In genomic region chr11:103810631-103811030, GRCm38 (mm10) we compare ENCODE assay signal across 9 mouse cellular contexts. TPM values are rescaled to one million over a fixed set of nuclear protein-coding genes. Genes with fewer than 3 reads are reported as not detected.
DNase-seq lines count a peak whose midpoint lies in the region; ATAC-seq lines count a peak whose summit lies in the region.
"Had no signal": no experiment of that assay in that cellular context is flagged by ENCODE, and none has a peak within 500 bp of the region (broad histone marks: within the 10 kb centered on the region; RNA-seq: fewer than 3 reads in every experiment).

No protein-coding gene starts in this region.

- peak overlapping the region; percentile 65 for H3K4me3 ChIP-seq in heart, embryonic 13.5 days
- H3K4me3 ChIP-seq in embryonic facial prominence, embryonic 10.5 days, result peak overlapping the region; percentile 68
- H3K4me3 ChIP-seq in hindbrain, embryonic 14.5 days (replicated peaks; ENCODE audit: low read length), result peak overlapping the region; percentile 57
- peak overlapping the region; percentile 51 for H3K4me3 ChIP-seq in midbrain, embryonic 12.5 days

- H3K27ac ChIP-seq in heart, embryonic 13.5 days (replicated peaks), result no peak overlapping the region
- H3K27ac ChIP-seq in embryonic facial prominence, embryonic 10.5 days (replicated peaks), result no peak overlapping the region
- peak overlapping the region; percentile 88 for H3K27ac ChIP-seq in hindbrain, embryonic 14.5 days
- H3K27ac ChIP-seq in midbrain, embryonic 12.5 days (replicated peaks), result peak overlapping the region; percentile 88

- H3K27me3 ChIP-seq in heart, embryonic 13.5 days (replicated peaks), result peaks cover 100% of the 10 kb centered on the region
- H3K27me3 ChIP-seq in embryonic facial prominence, embryonic 10.5 days (replicated peaks; ENCODE audit: low read depth, poor library complexity, severe bottlenecking), result peaks cover 100% of the 10 kb centered on the region
- peaks cover 14% of the 10 kb centered on the region for H3K27me3 ChIP-seq in hindbrain, embryonic 14.5 days (ENCODE audit: control insufficient read depth, insufficient read depth, low read length)
- peaks cover 84% of the 10 kb centered on the region for H3K27me3 ChIP-seq in midbrain, embryonic 12.5 days

- peak overlapping the region; percentile 98 for H3K4me2 ChIP-seq in heart, embryonic 13.5 days
- H3K4me2 ChIP-seq in hindbrain, embryonic 14.5 days (replicated peaks), result peak overlapping the region; percentile 92
- peak overlapping the region; percentile 77 for H3K4me2 ChIP-seq in midbrain, embryonic 12.5 days (replicated peaks)

- H3K36me3 ChIP-seq in heart, embryonic 13.5 days, result no peaks in the 10 kb centered on the region
- no peaks in the 10 kb centered on the region for H3K36me3 ChIP-seq in embryonic facial prominence, embryonic 10.5 days (replicated peaks)
- no peaks in the 10 kb centered on the region for H3K36me3 ChIP-seq in hindbrain, embryonic 14.5 days (replicated peaks; ENCODE audit: control insufficient read depth, insufficient read depth)
- peaks cover 28% of the 10 kb centered on the region for H3K36me3 ChIP-seq in midbrain, embryonic 12.5 days

- H3K4me1 ChIP-seq in heart, embryonic 13.5 days, result peaks cover 22% of the 10 kb centered on the region
- H3K4me1 ChIP-seq in embryonic facial prominence, embryonic 10.5 days, result peaks cover 43% of the 10 kb centered on the region
- peaks cover 35% of the 10 kb centered on the region for H3K4me1 ChIP-seq in hindbrain, embryonic 14.5 days (replicated peaks; ENCODE audit: control insufficient read depth, insufficient read depth, low read length)
- peaks cover 41% of the 10 kb centered on the region for H3K4me1 ChIP-seq in midbrain, embryonic 12.5 days

- peak overlapping the region; percentile 80; the same call in 1 of the 2 replicates for H3K9ac ChIP-seq in heart, embryonic 13.5 days
- peak overlapping the region; percentile 87 for H3K9ac ChIP-seq in hindbrain, embryonic 14.5 days
- peak overlapping the region; percentile 68 for H3K9ac ChIP-seq in midbrain, embryonic 12.5 days (replicated peaks)

- ATAC-seq in heart, embryonic 13.5 days (ENCODE audit: extremely low read depth, insufficient number of reproducible peaks, low FRiP score, low TSS enrichment), result no peak
- ATAC-seq in hindbrain, embryonic 14.5 days (ENCODE audit: low FRiP score), result no peak
- no peak for ATAC-seq in midbrain, embryonic 12.5 days (ENCODE audit: low FRiP score, low read depth)

- WGBS in heart, embryonic 13.5 days, result 27% methylated on average over 12 of the region's 12 CpGs
- 8% methylated on average over 12 of the region's 12 CpGs for WGBS in embryonic facial prominence, embryonic 10.5 days
- 9% methylated on average over 12 of the region's 12 CpGs for WGBS in hindbrain, embryonic 14.5 days
- 13% methylated on average over 12 of the region's 12 CpGs for WGBS in midbrain, embryonic 12.5 days

- intact Hi-C loops in heart, postnatal 10 days (cut with DNase I), result no loop called here

- no peak for DNase-seq in heart, postnatal 10 days
- DNase-seq in embryonic facial prominence, embryonic 10.5 days (ENCODE audit: low spot score), result no peak
- DNase-seq in hindbrain, embryonic 14.5 days (ENCODE audit: low spot score), result no peak
- DNase-seq in urinary bladder, postnatal 14 days (ENCODE audit: low spot score), result no peak
- no peak for DNase-seq in spleen, adult 18-20 months
- DNase-seq in spleen, postnatal 36 days (ENCODE audit: low spot score in 2 of 2), result no peak

- no peaks in the 10 kb centered on the region for H3K9me3 ChIP-seq in heart, embryonic 13.5 days
- 0 out of 2 replicates have a peak, but pooled peaks cover 4% of the 10 kb centered on the region for H3K9me3 ChIP-seq in embryonic facial prominence, embryonic 10.5 days
- H3K9me3 ChIP-seq in hindbrain, embryonic 14.5 days (ENCODE audit: control insufficient read depth, low read length), result no peaks in the 10 kb centered on the region
- no peaks in the 10 kb centered on the region for H3K9me3 ChIP-seq in midbrain, embryonic 12.5 days

RNA-seq across cellular contexts. Expression of gene Wnt3, which starts 36.7 kb away (rescaled TPM):
- polyA plus RNA-seq in heart, embryonic 13.5 days (2015; fragmentation: Nextera tagmentation; extraction: Ambion mirVana), result not detected in 2 replicates
- total RNA-seq in heart, postnatal 10 days (2021), result not detected
- polyA plus RNA-seq in embryonic facial prominence, embryonic 10.5 days (2016; fragmentation: Nextera tagmentation; extraction: Ambion mirVana), result 3.7 and 4.3 TPM in 2 replicates
- 9.0 and 9.1 TPM in 2 replicates for polyA plus RNA-seq in hindbrain, embryonic 14.5 days (2014; fragmentation: Nextera tagmentation; extraction: Ambion mirVana)
- 16.4 and 21.3 TPM in 2 replicates for polyA plus RNA-seq in midbrain, embryonic 12.5 days (2016; fragmentation: Nextera tagmentation; extraction: Ambion mirVana)
- polyA plus RNA-seq: adrenal gland, adult 2 months had no signal

Comparison
In these comparisons a context has a peak if more than half of its experiments do, and no peak if none do; other contexts are left out.
1. H3K27ac ChIP-seq: peak in hindbrain, embryonic 14.5 days (single experiment) and midbrain, embryonic 12.5 days (single experiment); none in heart, embryonic 13.5 days (single experiment) and embryonic facial prominence, embryonic 10.5 days (single experiment).
2. Peak in every context shown above with its lines, with median percentiles within 50 percentile points of each other: H3K4me2 ChIP-seq, H3K4me3 ChIP-seq and H3K9ac ChIP-seq.